Mouse (Mus musculus) bone marrow, adult 2 months (tissue): ENCODE data around the gene Psmb5.

Experiments
- CTCF ChIP-seq: fragments of 200-500 bp; IDR thresholded peaks from 2 replicates; pipeline ENCODE4 v1.5.1; 2011; ENCODE audit warnings: low read length, control low read depth; ENCODE audit not compliant: control insufficient read depth, insufficient read depth
- POLR2A ChIP-seq: fragments of 200-500 bp; IDR thresholded peaks from 2 replicates; pipeline ENCODE4 v1.6.1; 2011; ENCODE audit warnings: low read depth, mild to moderate bottlenecking, control low read depth, low read length, borderline replicate concordance; ENCODE audit not compliant: control insufficient read depth

- no peak for TF ChIP-seq CTCF
- no peak for TF ChIP-seq POLR2A
These were observed 16.2 kb downstream of the Psmb5 start for GRCm38 (mm10) chr14:54601601-54602000.
